Mouse (Mus musculus) skeletal muscle tissue, adult 2 months (tissue): ENCODE measurements around the gene Grb10.

Experiments
- DNase-seq: peaks from one replicate; pipeline ENCODE4 v3.0.0-alpha.2; 2012; ENCODE audit warnings: low read depth, low spot score

The Grb10 gene

DNA sequence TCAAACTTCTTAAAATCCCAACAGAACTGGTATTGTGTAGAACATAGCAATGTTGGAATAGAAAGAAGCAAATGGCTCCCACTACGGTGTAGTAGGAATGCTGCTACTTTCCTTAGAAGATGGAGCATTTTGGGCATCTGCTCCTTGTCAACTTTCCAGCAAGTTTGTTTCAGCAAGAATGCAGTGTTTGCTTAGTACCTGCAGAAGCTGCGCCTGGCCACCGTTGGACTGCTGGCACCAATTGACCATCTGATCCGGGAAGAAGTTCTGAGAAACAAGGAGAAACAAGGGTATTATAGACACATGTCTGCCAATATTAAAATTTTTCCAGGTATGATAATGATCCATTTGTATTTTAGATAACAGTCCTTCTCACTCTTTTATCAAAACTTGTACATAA lies 92.7 kb downstream of the Grb10 start:
- DNase-seq = no peak

DNA sequence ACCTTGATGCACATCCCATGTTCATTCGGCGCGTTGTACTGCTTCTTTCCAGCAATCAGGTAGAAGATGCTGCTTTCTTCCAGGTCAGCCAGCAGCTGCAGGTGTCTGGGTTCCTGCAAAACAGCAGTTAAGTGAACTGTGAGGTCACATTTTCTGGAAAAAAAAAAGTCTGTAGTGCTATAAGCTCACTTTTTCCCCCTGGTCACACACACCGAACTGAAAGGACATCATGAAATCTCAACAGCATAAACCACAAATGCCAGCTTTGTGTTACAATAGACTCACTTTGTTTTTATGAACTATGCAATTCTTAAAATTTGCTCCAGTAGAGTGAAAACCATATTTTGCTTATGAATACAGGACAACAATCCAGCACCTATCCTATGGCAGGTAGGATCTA lies 93.7 kb downstream of the Grb10 start:
- no peak for DNase-seq

DNA sequence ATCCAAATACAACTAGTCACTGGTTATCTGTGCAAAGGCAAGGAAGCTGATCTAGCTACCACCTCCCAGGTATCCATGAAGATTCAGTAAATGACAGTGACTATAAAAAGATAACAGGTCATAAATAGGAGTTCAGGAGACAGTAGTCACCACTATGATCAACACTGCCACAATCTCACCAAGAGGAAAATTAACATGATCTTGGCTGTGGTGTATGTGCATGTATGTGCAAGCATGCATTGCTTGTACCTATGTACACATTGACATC lies 94.5 kb downstream of the Grb10 start:
- DNase-seq = no peak

DNA sequence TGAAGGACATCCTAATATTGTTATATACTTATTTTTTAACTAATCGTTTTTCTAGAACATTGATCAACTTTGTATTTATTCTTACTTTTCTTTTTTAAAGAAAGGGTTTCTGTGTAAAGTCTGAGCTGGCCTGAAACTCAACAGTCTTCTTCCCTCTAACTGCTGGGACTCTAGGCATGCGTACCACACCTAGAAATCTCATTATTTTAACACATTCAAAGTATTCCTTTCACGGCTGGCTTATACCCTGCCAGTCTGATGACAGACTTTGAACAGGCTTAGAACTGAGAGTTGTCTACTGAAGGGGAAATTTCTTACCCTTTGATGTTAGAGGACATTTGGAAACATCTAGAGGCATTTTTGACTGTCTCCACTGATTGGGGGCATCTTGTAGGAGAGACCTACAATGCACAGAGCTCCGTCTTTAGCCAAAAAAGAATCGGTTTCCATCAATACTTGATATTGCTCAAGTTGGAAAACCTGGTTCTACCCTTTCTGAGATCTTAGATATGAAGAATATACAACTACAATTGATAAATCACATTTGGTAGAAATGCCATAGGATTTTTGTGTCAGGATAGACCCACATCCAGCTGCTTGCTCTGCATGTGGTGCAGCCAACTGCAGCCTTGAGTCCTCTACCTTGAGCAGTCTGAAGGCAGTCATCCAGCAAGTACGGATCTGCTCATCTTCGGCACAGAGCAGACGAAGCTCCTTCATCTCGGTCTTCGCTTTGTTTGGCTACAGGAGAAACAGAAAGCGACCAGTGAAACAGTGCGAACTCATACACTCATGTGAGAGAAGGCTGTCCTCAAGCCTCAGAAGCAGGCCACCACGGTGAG lies 95.0 kb downstream of the Grb10 start:
- no peak for DNase-seq

DNA sequence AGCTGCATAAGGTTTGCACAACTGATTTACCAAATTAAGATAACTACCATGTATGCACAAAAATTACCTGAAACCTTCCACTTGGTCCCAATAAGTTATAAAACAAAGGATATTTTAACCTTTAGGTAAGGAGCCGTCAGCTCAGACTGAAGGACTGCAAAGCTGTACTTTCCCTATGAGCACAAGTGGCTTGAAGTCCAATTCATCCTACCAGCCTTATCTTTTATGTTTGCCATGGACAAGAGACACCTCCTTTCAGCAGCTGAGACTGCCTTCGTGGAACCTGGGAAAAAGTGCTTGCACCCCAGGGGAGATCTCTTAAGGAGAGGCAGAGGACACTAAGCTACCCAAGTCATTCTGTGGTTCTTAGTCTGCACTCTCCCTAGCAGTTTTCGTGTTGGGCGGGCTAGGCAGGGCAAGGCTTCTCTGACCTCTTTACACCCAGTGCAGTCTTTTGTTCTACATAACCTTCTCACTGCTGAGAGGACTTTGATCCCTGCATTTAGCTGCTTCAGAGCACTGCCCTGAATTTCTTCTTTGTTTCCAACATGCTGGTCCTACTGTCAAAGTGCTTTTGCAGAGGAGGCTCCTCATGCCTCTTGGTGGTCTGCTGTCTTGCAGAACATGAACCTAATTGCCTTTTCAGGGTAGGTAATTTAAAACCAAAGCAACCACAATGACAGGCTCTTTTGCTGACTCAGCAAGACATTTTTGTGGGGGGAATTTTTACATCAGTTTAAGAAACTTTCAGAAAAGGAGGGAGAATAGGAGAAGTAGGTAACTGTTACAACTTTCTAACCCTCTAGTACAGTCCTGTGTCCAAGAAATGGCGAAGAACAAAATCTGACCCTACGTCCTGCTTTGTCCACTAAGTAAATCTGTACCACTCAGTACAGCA lies 95.9 kb downstream of the Grb10 start:
- no peak for DNase-seq

DNA sequence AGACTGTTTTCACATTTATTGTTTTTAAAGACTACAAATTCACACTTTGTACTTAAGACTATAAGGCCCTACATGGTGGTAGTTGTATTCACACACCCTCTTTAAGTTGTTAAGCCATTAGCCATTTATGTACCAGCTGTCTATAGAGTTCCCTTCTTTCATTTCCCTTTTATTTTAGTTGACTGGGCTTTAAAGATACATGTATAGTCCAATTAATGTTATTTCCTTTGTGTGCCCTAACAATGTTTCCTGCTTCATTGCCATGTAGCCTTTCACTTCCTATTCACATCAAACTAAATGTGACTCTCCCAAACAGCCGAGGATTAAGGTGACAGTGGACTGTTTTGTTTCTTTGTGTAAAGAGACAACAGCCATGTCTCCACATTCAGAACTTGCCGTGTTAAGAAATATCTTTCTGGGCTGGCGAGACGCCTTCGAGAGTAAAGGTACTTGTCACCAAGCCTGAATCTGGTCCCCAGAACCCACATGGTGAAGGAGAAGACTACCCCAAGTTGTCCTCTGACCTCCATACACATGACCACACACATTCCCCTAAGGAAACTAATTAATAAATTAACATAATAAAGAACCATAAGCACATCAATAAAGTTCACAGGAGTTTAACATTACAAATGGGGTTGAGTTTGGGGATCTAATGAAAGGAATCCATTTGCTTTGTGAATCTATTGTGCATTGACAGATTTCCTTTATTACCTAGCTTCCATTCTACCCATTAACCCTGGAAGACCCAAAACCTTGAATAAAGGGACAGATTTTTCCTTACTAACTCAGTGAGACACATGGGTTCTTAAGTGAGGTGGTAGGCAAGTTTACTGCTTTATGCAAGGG lies 97.4 kb downstream of the Grb10 start:
- DNase-seq = no peak

DNA sequence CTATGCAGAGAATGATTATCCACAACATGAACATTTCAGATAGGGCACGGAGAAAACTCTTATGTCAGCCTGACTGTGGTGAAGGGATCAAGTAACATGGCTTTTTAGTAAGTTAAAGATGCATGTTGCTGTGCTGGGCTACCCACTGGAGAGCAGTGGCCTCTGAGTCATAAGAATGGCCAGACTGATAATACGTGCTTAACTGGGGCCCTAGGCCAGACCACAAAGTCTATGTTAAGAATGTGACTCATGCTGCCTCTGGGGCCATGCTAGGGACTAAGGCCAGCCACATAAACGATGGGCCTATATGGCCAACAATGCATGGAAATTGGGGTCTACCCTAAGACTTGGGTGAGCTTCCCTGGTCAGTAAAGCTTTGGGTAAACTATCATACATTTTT lies 98.9 kb downstream of the Grb10 start:
- no peak for DNase-seq

DNA sequence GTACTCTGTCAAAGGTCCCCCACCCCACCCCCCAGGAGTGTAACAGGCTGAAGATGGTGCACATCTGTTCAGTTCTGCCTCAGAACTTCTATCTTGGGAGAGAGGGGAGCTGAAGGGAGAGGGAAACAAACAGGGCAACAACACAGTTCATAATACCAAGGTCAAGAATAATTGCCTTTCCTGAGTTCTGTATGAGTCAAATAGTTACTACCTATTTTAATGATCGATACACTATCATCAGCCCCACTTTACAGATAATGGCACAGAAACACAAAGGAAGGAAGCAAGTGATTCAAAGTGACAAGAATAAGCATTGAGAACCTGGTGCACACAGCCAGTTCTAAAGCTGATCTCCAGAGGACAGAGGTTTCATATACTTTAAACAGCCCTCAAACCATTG lies 99.9 kb downstream of the Grb10 start:
- DNase-seq = no peak

DNA sequence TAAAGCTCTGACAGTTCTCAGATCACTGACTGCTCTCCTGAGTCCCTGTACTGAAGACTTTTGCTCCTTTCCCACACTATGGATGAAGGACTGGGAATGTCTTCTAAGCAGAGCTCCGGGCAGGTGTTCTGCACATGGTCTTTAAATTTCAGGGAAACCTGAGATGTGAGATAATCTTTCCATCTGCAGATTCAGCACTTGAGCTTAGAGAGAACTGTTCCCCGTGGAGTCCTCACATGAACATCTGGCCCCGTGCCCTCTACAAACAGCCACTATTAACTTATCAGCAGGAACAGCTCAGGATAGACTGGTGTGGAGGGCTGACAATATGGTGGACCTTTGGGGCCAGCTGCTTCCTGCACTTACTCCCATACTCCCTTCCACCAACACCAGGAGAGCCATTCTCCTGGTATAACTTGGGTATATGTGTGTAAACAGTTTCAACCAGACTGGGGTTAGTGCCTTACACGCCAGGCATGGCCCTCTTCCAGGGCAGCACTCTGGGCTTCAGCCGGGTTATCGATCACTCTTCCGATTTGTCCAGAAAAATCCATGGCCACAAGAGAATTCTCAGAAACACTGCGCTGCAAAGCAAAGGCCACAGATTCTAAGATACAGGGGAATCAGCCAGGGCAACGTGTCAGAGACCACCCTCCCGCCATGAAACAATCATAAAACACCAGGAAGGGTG lies 101.0 kb downstream of the Grb10 start:
- no peak for DNase-seq

DNA sequence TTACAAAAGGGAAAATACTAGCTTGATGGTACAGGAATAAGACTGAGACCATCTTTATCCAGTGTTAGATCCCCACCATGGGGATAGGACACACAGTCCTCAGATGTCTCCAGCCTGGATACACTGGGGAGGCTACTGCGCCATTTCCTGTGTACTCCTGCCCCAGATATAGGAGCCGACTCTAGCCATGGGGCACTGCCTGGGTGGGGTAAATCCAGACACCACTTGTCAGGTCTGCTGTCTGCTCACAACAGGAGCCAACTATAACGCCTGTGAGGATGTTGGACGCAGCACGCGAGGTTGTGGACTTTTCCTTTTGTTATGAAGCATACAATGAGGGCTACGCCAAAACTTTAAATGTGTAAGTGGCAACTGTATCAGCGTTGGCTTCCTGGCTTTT lies 103.7 kb downstream of the Grb10 start:
- DNase-seq = no peak

DNA sequence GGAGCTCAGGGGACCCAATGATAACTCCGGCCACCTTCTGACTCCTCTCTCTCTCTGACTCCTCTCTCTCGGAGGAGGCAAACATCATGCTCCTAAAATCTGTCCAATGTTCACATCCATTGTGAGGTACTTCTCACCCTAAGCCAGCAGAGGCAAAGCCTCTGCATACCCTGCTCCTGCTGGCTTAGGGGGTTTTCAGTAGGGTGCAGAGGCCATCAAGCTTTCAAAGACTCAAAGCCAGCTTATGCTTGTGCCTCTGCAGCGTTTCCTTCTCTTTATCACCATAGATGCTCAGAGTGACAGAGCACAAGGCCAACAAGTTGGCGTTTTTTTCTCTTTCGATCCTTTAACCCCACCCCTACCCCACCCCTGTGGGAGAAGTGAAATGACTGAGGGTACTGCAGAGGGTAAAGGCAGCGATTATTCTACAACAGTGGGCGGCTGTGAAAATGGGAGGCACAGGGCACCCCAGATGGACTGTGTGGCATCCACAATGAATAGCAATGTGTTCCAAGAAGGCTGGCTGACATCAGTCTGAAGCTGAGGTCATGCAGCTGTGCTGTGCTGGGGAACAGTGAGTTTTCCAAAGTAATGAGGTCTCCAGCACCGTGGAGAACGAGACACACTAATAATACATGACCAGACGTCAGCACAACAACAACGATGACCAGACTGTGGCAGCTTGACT lies 106.2 kb downstream of the Grb10 start:
- peak; percentile 54 for DNase-seq

DNA sequence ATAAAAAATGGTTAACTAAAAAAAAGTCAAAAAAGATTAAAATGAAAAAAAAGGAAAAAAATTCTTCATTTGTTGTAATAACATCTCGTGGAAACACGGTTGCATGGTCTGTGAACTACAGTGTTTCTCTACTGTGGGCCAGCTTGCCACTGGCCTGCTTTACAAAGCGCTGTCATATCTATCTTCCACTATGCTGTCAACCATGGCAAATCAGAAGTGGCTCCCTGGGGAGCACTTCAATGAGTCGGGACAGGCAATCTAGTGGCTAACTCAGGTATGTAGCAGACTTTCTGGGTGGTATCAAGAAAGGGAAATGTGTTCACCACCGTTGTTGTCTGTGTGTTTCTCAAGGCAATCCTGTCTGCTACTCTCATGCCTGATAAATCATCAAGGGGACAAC lies 106.8 kb downstream of the Grb10 start:
- DNase-seq = no peak

DNA sequence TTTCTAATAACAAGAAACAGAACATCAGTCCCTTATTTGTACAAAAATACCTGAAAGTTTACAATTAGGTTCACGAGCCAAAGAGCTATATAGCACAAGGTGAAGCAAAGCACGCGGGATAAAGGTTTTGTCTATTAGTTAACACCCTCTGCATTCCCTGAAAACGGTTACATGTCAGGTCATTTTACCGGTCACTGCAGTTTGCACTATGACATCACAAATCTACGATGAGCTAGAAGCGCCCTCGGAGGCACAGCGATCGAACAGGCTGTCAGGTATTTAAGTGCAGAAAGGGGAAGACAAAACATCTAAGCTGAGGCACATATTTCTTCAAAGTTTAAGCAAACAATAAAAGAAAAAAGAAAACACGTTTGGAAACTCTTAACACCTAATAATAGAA lies 108.0 kb downstream of the Grb10 start:
- DNase-seq = no peak

DNA sequence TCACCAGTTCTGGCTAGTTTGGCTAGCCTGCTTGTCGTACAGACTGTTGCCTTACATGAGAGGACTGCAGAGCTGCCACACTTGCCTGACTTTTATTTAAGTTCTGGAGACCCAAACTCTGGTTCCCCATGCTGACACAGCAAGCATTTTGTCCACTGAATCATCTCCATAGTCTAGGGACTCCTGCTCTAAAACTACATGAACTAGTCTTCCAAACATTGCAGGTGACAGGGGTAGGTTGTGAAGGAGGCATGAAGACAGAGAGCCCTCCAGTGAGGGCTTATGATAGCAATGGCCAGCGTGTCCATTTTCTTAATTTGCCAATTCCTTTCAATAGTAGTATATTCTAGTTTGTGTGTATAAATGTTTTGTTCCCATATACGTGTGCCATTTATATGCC lies 109.4 kb downstream of the Grb10 start:
- DNase-seq = no peak

DNA sequence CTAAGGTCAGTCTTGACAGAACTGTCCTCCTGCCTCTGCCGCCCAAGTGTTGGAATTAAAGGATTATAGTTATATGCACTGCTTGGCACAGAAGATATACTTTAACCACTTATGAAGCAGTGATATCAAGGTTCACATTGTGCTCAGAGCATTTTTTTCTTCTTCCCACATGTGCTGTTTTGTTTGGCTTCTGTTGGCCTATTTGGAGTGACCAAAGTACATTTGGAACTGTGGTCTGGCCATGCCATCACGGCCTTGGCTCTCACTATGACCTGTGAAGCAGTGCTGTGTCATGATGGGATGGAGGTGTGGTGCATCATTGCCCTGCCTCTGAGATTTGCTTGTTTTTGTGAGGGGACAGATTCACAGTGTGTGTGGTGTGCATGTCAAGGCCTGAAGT lies 109.9 kb downstream of the Grb10 start:
- no peak for DNase-seq

DNA sequence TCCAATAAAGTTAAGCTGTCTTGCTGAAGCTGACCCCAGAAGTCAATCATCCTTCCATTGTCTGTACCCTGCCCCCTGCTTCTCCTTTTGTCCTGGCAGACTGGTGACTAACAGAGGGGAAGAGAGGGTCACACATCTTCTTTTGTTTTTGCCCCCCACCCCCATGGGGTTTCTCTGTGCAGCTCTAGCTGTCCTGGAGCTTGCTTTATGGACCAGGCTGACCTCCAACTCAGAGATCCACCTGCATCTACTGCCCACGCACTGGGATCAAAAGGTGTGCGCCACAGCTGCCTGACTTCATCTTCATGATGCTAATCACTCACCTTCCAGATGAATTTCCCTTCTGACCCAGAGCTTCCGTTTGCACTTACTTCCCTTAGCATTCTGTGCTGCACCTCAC lies 114.6 kb downstream of the Grb10 start:
- no peak for DNase-seq

DNA sequence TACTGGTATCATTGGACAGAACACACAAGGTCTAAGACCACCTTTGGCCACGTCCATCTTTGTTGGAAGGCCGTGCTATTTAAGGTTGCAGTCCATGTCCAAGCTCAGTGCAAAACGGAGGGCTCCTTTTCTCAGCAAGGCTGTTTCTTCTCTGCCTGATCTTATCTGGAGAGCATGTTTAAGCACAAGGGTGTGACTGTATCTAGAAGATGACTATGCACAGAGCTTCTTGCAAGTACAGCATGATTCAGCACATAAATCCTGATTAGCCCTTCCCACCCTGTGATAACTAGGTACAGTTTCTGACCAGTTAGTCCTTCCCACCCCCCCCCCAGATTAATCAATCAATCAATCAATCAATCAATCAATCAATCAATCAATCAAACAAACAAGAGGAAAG lies 115.1 kb downstream of the Grb10 start:
- DNase-seq = no peak

DNA sequence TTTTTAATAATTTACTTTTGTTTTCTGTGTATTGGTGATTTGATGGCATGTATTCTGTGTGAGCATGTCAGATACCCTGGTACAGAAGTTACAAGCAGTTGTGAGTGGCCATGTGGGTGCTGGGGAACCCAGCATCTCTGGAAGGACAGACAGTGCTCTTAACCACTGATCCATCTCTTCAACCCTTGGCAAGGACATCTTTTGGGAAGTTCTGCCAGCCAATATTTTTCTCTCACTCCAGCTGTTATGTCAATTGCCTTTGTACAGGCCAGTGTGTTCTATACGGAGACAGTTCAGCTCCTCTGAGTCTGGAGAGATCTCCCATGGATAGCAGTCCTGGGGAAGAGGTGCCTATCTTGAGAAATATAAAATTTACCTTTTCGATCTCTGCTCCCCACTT lies 116.4 kb downstream of the Grb10 start:
- no peak for DNase-seq

DNA sequence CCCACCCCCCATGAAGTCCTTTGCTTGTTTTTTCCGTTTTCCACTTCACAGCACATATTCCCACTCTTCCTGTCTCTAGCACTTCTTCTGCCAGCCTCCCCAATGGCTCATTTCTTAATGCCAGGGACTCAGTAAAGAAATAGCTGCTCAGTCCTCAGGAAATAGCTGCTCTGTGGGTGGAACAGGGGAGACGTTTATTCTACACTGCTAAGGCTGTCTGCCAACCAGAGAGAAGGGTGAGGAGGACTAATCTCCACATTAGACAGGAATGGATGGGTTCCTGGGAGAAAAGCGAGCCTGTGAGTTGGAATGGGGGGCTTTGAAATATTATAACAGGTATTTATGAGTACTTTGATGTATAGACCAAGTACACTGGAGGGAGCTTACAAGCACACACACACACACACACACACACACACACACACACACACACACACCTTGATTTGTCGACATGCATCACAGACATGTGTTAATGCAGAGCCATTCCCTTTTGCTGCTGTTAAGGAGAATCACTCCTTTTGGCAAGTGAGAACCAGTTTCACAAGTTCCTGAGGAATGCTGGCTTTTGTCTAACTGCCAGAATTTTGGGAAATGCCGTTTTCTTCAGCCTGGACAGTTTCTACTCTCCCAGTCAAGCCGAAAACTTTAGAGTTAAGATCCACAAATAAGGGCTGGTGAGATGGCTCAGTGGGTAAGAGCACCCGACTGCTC lies 130.6 kb downstream of the Grb10 start:
- DNase-seq = peak; percentile 56

DNA sequence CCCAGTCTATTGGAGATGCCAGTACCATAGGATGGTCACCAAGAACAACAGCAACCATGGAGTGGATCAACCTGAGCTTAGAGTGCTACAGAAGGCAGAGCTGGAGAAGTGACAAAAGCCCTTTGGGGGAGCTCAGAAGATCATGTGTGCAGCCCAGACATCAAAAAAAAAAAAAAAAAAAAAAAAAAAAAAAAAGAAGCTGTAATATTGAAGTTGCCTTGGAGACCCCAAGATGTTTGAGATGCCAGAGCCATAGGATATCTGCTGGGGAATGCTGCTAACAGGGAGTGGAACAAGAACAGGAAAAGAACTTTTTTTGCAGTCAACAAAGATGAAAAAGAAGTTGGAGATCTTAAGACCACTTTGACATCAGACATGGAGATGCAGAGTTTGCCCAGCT lies 133.0 kb downstream of the Grb10 start:
- DNase-seq = no peak
